Mouse (Mus musculus) adrenal gland, adult 18-20 months (tissue): ENCODE measurements around the gene Adam25. TPM values are rescaled to one million over a fixed set of nuclear protein-coding genes. Genes with fewer than 3 reads are reported as not detected.
"Not testable (repeated sequence)": the region's sequence is repeated elsewhere in the genome, so short reads cannot be mapped to it uniquely, and the experiment has no call there.

Source experiments
- DNase-seq, 2 experiments: peaks; one replicate each; pipeline ENCODE4 v3.0.0; 2021 to 2022; ENCODE audit warnings: low spot score in 2 of 2
- long read RNA-seq, 2 experiments: library from polyadenylated mRNA; stranded (forward); transcript quantifications; one replicate each; pipeline ENCODE4 v2.0.0; 2021
- total RNA-seq, 2 experiments: library from RNA; stranded (reverse); gene quantifications; 1 replicate in 1 of 2; 2 replicates in 1 of 2; pipeline ENCODE4 v1.2.3; 2021

The Adam25 gene
- not detected for total RNA-seq
- long read RNA-seq, experiment 1, result 0 reads
- long read RNA-seq, experiment 2, result 0 reads

DNA sequence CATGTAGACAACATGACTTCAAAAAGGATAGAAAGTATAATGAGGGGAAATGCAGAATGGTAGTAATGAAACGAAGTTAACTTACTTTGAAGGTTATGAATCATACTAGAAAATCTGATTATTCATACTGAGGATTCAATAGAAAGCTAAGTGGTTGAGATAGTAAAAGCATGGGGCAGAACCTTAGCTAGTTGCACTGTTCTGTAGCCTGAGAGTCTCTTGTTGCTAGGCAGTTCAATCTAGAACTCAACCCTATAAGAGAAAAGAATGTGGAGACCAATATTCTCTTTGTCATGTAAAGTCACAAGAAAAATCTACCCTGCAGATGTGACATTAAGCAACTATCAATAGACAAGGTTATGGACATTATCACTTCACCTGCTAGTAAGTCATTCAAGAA, at the start of gene Adam25:
TSS of gene Adam25 (plus strand) at position 301 of the 400 bp plus-strand sequence.
- DNase-seq, result not testable (repeated sequence)

DNA sequence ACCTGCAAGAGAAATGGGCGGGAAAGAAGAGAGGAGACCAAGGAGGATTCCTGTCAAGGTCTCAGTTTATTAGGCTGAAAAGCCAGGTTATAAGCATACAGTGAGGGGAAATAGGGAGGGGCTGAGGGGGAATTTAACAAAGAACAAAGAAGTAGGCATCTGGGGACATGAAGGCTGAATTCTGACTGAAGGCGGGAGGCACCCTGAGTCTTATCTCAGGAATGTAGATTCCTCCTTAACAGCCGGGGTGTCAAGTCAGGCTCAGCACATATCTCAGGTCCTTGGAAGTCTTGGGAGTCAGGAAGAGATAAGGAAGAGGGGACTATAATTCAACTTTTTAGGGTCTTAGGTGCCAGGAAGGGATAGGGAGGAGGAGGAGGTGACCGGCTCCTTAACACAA, 36.6 kb upstream of the Adam25 start:
- not testable (repeated sequence) for DNase-seq

DNA sequence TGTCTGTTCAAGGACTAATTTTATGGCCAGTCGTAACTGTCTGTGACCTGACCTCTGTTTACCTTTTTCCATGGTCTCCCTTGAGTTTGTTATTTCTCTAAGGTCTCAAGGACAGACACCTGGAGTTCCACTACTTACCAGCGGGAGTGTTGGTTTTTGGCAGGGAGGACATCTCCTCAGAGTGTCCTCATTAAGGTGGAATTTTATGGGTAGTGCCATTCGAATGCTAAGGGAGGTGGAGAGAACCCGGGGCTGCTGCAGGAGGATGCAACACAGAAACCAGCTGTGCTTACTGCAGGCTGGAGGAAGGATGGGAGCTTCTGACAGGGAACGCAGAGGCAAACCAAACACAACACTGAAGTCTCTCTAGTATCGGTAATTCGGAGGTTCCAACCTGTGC, 36.0 kb upstream of the Adam25 start:
- no peak for DNase-seq

DNA sequence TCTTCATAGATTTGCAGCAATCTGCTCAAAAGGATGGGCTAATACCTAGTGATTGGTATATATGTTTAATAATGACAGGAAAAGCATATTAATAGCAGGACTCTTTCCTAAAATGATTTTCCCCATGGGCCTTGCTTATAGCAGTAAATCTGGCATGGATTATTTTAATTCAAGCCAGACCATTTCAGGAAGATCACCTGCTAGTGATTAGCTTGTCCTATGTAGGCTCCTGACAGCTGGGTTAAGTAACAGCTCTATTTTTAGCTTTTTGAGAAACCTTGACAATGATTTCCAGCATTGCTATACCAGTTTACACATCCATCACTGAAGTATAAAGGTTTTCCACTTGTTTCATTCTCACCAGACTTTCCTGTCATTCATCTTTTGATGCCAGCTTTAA, 31.3 kb downstream of the Adam25 start:
- no peak for DNase-seq

DNA sequence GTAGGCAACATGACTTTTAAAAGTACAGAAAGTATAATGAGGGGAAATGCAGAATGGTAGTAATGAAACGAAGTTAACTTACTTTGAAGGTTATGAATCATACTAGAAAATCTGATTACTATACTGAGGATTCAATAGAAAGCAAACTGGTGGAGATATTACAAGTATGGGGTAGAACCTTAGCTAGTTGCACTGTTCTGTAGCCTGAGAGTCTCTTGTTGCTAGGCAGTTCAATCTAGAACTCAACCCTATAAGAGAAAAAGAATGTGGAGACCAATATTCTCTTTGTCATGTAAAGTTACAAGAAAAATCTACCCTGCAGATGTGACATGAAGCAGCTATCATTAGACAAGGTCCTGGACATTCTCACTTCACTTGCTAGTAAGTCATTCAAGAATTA, 41.0 kb downstream of the Adam25 start, which contains the start of gene Adam20:
TSS of gene Adam20 (plus strand) at position 301 of the 400 bp plus-strand sequence.
- not testable (repeated sequence) for DNase-seq

DNA sequence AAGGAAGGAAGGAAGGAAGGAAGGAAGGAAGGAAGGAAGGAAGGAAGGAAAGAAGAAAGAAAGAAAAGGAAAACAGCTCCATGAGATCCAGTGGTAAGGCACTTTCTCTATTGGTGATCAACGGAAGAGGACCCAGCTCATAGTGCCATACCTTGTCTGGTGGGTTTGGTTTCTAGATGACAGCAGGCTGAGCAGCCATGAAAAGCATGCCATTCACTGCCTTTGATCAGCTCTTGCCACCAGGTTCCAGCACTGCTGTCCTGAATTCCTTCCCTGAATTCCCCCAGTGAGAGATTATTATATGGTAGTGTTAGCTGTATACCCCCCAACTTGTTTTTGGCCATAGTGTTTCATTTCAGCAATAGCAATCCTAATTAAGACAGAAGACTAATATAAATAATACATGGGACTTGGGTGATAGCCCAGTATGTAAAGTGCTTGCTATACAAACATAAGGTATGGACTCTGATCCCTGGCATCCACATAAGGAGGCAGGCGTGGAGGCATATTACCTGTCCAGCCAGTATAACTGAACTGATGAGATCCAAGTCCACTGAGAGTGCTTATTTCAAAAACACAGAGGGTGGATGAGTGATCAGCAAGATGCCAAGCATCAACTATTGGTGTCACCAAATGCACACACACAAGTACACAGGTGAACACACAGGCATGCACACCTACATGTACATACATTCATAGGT, 51.5 kb downstream of the Adam25 start:
- DNase-seq, result no peak

Other genes with a start within 250 kb of the Adam25 start
- not detected for gene Adam24, start 77.1 kb upstream of the Adam25 start, total RNA-seq
- not detected for gene Adam20, start 41.1 kb downstream of the Adam25 start, total RNA-seq
- not detected for gene Adam39, start 70.8 kb downstream of the Adam25 start, total RNA-seq